Mouse (Mus musculus) heart, adult 11 months (tissue): ENCODE data around the gene Apon.
"Not testable (repeated sequence)": the region's sequence is repeated elsewhere in the genome, so short reads cannot be mapped to it uniquely, and the experiment has no call there.

ENCODE experiments used
- DNase-seq: peaks from one replicate; pipeline ENCODE4 v3.0.0; 2022

The Apon gene

GRCm38 (mm10) chr10:128236321-128236720, 17.6 kb upstream of the Apon start:
- no peak for DNase-seq

GRCm38 (mm10) chr10:128237807-128238480, 16.0 kb upstream of the Apon start:
- peak; percentile 98 for DNase-seq

- DNase-seq = no peak
These were observed 14.8 kb upstream of the Apon start for GRCm38 (mm10) chr10:128239140-128239539.

- no peak for DNase-seq
These were observed 13.8 kb upstream of the Apon start for GRCm38 (mm10) chr10:128240131-128240530.

- peak; percentile 94 for DNase-seq
These were observed 10.6 kb upstream of the Apon start for GRCm38 (mm10) chr10:128243252-128243651.

- peak; percentile 91 for DNase-seq
These were observed 9.8 kb upstream of the Apon start for GRCm38 (mm10) chr10:128244121-128244520.

GRCm38 (mm10) chr10:128247020-128247732, 6.7 kb upstream of the Apon start:
- DNase-seq = peak; percentile 99

- peak; percentile 91 for DNase-seq
These were observed 3.3 kb upstream of the Apon start for GRCm38 (mm10) chr10:128250565-128250964.

GRCm38 (mm10) chr10:128255925-128256324, 2.0 kb downstream of the Apon start:
- no peak for DNase-seq

GRCm38 (mm10) chr10:128256328-128256727, 2.4 kb downstream of the Apon start:
- no peak for DNase-seq

- peak; percentile 94 for DNase-seq
These were observed 5.1 kb downstream of the Apon start for GRCm38 (mm10) chr10:128258953-128259352.

- no peak for DNase-seq
These were observed 6.0 kb downstream of the Apon start for GRCm38 (mm10) chr10:128259946-128260345.

GRCm38 (mm10) chr10:128260376-128260775, 6.5 kb downstream of the Apon start:
- DNase-seq = not testable (repeated sequence)

- DNase-seq = peak; percentile 95
These were observed 8.4 kb downstream of the Apon start for GRCm38 (mm10) chr10:128262300-128262699.

- DNase-seq = no peak
These were observed 9.8 kb downstream of the Apon start for GRCm38 (mm10) chr10:128263393-128264310.

GRCm38 (mm10) chr10:128268371-128268770, 14.5 kb downstream of the Apon start, which contains the start of gene Apof:
Gene Apof, plus strand, starts transcription at chr10:128268671.
- DNase-seq = no peak

GRCm38 (mm10) chr10:128269206-128269910, 15.5 kb downstream of the Apon start:
- peak; percentile 94 for DNase-seq

GRCm38 (mm10) chr10:128270287-128270841, 16.5 kb downstream of the Apon start, which contains the start of gene Stat2:
Gene Stat2, plus strand, starts transcription at chr10:128270559.
- peak; percentile 100 for DNase-seq

- peak; percentile 92 for DNase-seq
These were observed 17.0 kb downstream of the Apon start for GRCm38 (mm10) chr10:128270866-128271265.

GRCm38 (mm10) chr10:128271883-128272282, 18.0 kb downstream of the Apon start:
- no peak for DNase-seq

GRCm38 (mm10) chr10:128272819-128273439, 19.0 kb downstream of the Apon start:
- not testable (repeated sequence) for DNase-seq

- DNase-seq = not testable (repeated sequence)
These were observed 21.5 kb downstream of the Apon start for GRCm38 (mm10) chr10:128275374-128275773.
